ENCODE assay signal across 7 mouse cellular contexts in the genomic region with DNA sequence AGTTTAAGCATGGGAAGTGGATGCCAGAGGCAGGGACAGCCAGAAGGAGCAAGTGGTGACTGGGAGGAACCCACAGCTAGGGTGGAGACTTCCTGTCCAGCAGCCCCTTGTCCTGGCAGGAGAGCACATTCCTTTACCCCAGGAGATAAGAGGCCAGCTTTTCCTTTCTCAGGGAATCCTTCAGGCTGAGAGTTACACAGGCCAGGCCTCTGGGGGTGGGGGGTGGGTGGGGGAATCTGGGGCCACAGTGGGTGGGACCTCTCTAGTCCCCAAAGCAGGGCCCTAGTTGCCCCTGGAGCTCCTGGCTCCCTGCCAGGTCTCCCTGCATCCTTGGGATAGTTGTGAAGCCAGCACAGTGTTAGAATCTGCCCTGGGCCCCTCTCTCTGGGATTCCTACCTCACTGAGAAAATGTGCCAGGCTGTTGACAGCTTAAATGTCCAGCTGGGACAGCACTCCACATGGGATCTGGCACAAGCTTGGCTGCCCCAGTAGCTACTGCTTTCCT.
DNase-seq lines count a peak whose midpoint lies in the region; ATAC-seq lines count a peak whose summit lies in the region.

No protein-coding gene starts in this region.

- ATAC-seq in heart, embryonic 14.5 days (ENCODE audit: insufficient number of reproducible peaks, insufficient read depth, low FRiP score, low read depth): peak; percentile 79
- ATAC-seq in kidney, embryonic 16.5 days (ENCODE audit: low FRiP score, low TSS enrichment): peak; percentile 21; the same call in 1 of the 2 replicates
- no peak for ATAC-seq in erythroid progenitor cell, adult 5-6 weeks (replicated peaks; ENCODE audit: low FRiP score, poor library complexity, severe bottlenecking)

- peak overlapping the region; percentile 76 for H3K27ac ChIP-seq in brown adipose tissue, adult 24 weeks (replicated peaks; ENCODE audit: low read depth, low read length)
- H3K27ac ChIP-seq in heart, embryonic 14.5 days (replicated peaks in 1 of 2; ENCODE audit: control insufficient read depth in 1 of 2, insufficient read depth in 1 of 2, low read depth in 2 of 2, low read length in 2 of 2): peak overlapping the region; percentile 87 to 94
- H3K27ac ChIP-seq in kidney, embryonic 16.5 days (ENCODE audit: low read length): peak overlapping the region; percentile 95

- DNase-seq in embryo, embryonic 9.5 days (ENCODE audit: extremely low spot score): peak; percentile 43
- peak; percentile 84 for DNase-seq in lung, postnatal 25 days (ENCODE audit: low spot score)
- DNase-seq in frontal cortex, postnatal 36 days (ENCODE audit: low spot score in 2 of 2): no peak

- H3K4me1 ChIP-seq in brown adipose tissue, adult 24 weeks (ENCODE audit: control insufficient read depth, insufficient read depth, insufficient read length, low read length): peaks cover 26% of the 10 kb centered on the region
- peaks cover 66 to 90% of the 10 kb centered on the region in 2 experiments for H3K4me1 ChIP-seq in heart, embryonic 14.5 days (ENCODE audit: control insufficient read depth in 2 of 2, insufficient read depth in 2 of 2, low read length in 2 of 2)
- peaks cover 67% of the 10 kb centered on the region for H3K4me1 ChIP-seq in kidney, embryonic 16.5 days (ENCODE audit: insufficient read depth, low read length)

- no peaks in the 10 kb centered on the region for H3K27me3 ChIP-seq in heart, embryonic 14.5 days (ENCODE audit: control insufficient read depth, insufficient read depth, low read length)
- no peaks in the 10 kb centered on the region for H3K27me3 ChIP-seq in kidney, embryonic 16.5 days (ENCODE audit: insufficient read depth, low read length)

- no peaks in the 10 kb centered on the region for H3K36me3 ChIP-seq in heart, embryonic 14.5 days (ENCODE audit: control insufficient read depth, insufficient read depth, low read length)
- H3K36me3 ChIP-seq in kidney, embryonic 16.5 days (ENCODE audit: insufficient read depth, low read length): no peaks in the 10 kb centered on the region

- no peak overlapping the region for H3K9ac ChIP-seq in heart, embryonic 14.5 days (ENCODE audit: low read length)
- H3K9ac ChIP-seq in kidney, embryonic 16.5 days (replicated peaks; ENCODE audit: low read length): no peak overlapping the region; the same call in 1 of the 2 replicates

- H3K4me3 ChIP-seq in brown adipose tissue, adult 24 weeks (ENCODE audit: insufficient read depth, low read depth, low read length): no peak overlapping the region
- H3K4me3 ChIP-seq in heart, embryonic 14.5 days (ENCODE audit: control insufficient read depth in 1 of 2, insufficient read depth in 1 of 2, low read depth in 1 of 2, low read length in 2 of 2): no peak overlapping the region
- no peak overlapping the region for H3K4me3 ChIP-seq in kidney, embryonic 16.5 days (ENCODE audit: low read length)

- H3K9me3 ChIP-seq in heart, embryonic 14.5 days (ENCODE audit: control insufficient read depth, low read length): no peaks in the 10 kb centered on the region
- H3K9me3 ChIP-seq in kidney, embryonic 16.5 days (ENCODE audit: low read length): no peaks in the 10 kb centered on the region

- H3K4me2 ChIP-seq in heart, embryonic 14.5 days (ENCODE audit: low read length): peak overlapping the region; percentile 21
- H3K4me2 ChIP-seq in kidney, embryonic 16.5 days (replicated peaks; ENCODE audit: low read depth, low read length): no peak overlapping the region

Comparison
In these comparisons a context has a peak if more than half of its experiments do, and no peak if none do; other contexts are left out.
1. DNase-seq: peak in embryo, embryonic 9.5 days (single experiment) and lung, postnatal 25 days (single experiment); none in frontal cortex, postnatal 36 days (0 of 2).
2. Peak in every context shown above with its lines, with median percentiles within 50 percentile points of each other: H3K27ac ChIP-seq.